Mouse (Mus musculus): ENCODE results near the gene Dthd1. TPM values are rescaled to one million over a fixed set of nuclear protein-coding genes. Genes with fewer than 3 reads are reported as not detected.

Dthd1 gene
- polyA plus RNA-seq, 1 experiment from 2014 or later = not detected

DNA sequence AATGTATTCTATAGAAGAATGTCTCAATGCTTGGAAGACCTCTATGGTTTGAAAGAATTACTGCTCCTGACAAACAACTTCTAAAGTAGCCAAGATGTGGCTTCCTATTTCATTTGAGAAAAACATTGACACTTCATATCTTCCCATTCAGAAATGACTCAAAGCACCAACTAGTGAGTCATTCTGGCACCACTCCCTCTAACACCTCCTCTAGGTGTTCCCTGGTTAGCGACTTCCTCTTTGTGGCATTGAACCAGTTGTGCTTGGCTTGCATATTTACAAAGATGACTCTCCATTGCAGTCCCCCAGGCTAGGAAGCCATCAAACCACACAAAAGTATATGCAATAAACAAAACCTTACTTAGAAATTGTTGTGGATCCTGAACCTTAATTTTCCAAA is 2.1 kb downstream of the Dthd1 start:
- Histone ChIP-seq H3K4me3 (no peak overlapping the region), H3K9me3 (no peaks in the 10 kb centered on the region), H3K36me3 (no peaks in the 10 kb centered on the region), H3K9ac (no peak overlapping the region), H3K27ac (replicated peaks) (no peak overlapping the region), H3K4me1 (replicated peaks) (no peaks in the 10 kb centered on the region), H3K27me3 (no peaks in the 10 kb centered on the region), H3K4me2 (no peak overlapping the region)
- ATAC-seq (ENCODE audit: low read depth) = no peak
- 81% methylated on average over 1 of the region's 1 CpGs for WGBS

- Histone ChIP-seq H3K27ac (replicated peaks) (no peak overlapping the region), H3K4me2 (no peak overlapping the region), H3K4me3 (no peak overlapping the region), H3K27me3 (no peaks in the 10 kb centered on the region), H3K9me3 (no peaks in the 10 kb centered on the region), H3K36me3 (no peaks in the 10 kb centered on the region), H3K9ac (no peak overlapping the region), H3K4me1 (replicated peaks) (no peaks in the 10 kb centered on the region)
- ATAC-seq (ENCODE audit: low read depth) = no peak
- 80% methylated on average over 2 of the region's 2 CpGs for WGBS
Measured at GRCm38 (mm10) chr5:62819567-62819966, 5.9 kb downstream of the Dthd1 start.

GRCm38 (mm10) chr5:62820363-62821271 is 7.0 kb downstream of the Dthd1 start:
- Histone ChIP-seq H3K36me3 (no peaks in the 10 kb centered on the region), H3K9me3 (no peaks in the 10 kb centered on the region), H3K27me3 (no peaks in the 10 kb centered on the region), H3K4me1 (replicated peaks) (no peaks in the 10 kb centered on the region), H3K27ac (replicated peaks) (no peak overlapping the region), H3K9ac (no peak overlapping the region), H3K4me3 (no peak overlapping the region), H3K4me2 (no peak overlapping the region)
- WGBS = 65% methylated on average over 8 of the region's 8 CpGs
- ATAC-seq (ENCODE audit: low read depth) = no peak

DNA sequence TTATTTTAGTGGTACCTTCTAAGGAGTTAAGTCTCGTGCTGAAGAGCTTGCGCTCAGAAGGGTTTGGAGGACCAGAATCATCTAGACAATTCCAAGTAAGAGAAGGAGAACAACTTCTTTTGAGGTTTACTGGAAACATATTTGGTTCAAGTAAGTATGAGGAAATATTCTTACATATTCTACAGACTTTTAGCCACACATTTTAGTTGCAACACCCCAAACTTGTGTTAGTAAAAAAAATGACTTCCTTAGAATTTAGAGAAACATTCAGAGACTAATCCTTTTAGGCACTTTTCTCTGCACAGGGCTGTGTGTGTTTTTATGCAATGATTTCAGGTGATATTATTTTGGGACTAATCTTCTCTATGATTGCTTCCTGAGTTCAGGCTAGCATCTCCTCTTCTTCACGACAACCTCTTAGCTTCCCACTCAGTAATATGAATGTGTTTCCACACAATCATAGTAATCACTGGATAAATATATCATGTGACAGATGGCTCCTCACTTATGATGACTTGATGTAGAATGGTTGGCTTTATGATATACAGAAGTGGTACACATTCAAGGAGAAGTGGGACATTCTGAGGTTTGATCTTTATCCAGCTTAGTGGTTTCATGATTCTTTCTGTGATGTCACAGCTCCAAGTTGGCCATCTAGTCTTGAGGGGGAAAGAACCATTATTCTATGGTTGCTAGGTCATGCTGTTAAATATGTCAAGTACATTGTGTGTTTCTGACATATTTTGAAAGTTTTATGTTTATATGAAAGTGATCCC is 29.5 kb downstream of the Dthd1 start:
- no peak overlapping the region for H3K9ac ChIP-seq
- 91% methylated on average over 3 of the region's 3 CpGs for WGBS
- H3K27me3 ChIP-seq = no peaks in the 10 kb centered on the region
- no peaks in the 10 kb centered on the region for H3K36me3 ChIP-seq
- no peak overlapping the region for H3K4me2 ChIP-seq
- H3K9me3 ChIP-seq = no peaks in the 10 kb centered on the region
- no peak for ATAC-seq (ENCODE audit: low read depth)
- H3K27ac ChIP-seq (replicated peaks) = no peak overlapping the region
- no peak overlapping the region for H3K4me3 ChIP-seq
- H3K4me1 ChIP-seq (replicated peaks) = no peaks in the 10 kb centered on the region

GRCm38 (mm10) chr5:62846571-62847131 is 33.0 kb downstream of the Dthd1 start:
- Histone ChIP-seq H3K27ac (replicated peaks) (no peak overlapping the region), H3K9me3 (no peaks in the 10 kb centered on the region), H3K9ac (no peak overlapping the region), H3K4me3 (no peak overlapping the region), H3K36me3 (no peaks in the 10 kb centered on the region), H3K4me1 (replicated peaks) (no peaks in the 10 kb centered on the region), H3K27me3 (no peaks in the 10 kb centered on the region), H3K4me2 (no peak overlapping the region)
- 90% methylated on average over 6 of the region's 6 CpGs for WGBS
- ATAC-seq (ENCODE audit: low read depth) = no peak

DNA sequence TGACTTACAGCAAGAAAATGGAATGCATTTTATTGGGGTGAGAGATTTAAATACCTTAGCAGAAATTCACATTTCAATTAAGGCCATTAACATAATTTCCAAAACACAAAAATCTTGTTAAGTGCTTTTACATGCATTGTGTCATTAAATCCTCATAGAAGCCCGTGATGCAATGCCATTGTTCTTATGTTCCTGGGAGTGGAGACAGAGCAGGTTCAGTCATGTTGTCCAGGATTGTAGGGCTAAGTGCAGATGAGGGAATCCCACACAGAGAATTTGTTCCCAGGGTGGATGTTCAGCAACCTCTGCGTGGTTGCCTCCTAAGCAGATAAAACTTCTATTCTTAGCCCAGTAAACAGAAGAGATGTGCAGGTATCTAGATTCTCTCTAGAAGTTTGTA is 37.7 kb downstream of the Dthd1 start:
- no peaks in the 10 kb centered on the region for H3K9me3 ChIP-seq
- ATAC-seq (ENCODE audit: low read depth) = no peak
- H3K36me3 ChIP-seq = no peaks in the 10 kb centered on the region
- no peak overlapping the region for H3K4me3 ChIP-seq
- no peaks in the 10 kb centered on the region for H3K4me1 ChIP-seq (replicated peaks)
- no peaks in the 10 kb centered on the region for H3K27me3 ChIP-seq
- no peak overlapping the region for H3K9ac ChIP-seq
- H3K4me2 ChIP-seq = no peak overlapping the region
- no peak overlapping the region for H3K27ac ChIP-seq (replicated peaks)
- WGBS = 80% methylated on average over 2 of the region's 2 CpGs

DNA sequence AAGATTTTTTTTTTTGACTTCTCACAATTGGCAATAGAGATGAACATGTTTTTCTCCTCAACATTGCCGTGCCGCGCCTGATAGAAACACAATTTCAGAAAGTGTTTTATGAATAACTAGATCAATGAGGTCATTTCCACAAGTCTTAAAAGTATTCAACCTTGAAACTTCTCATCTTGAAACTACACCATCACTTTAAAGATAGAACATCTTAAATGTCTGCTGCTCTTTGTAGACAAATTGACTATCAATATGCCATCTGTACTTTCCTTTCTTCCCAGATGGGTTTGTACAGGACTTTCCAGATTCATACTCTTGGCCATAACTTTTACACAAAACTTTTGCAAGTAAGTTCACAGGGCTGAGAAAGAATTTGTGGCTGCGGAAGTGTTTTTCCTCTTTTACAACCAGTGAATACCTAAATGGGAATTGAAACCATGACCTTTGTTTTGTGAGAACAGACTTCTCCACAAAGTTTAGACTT is 40.8 kb downstream of the Dthd1 start:
- Histone ChIP-seq H3K4me1 (replicated peaks) (no peaks in the 10 kb centered on the region), H3K27me3 (no peaks in the 10 kb centered on the region), H3K36me3 (no peaks in the 10 kb centered on the region), H3K9ac (no peak overlapping the region), H3K9me3 (no peaks in the 10 kb centered on the region), H3K4me2 (no peak overlapping the region), H3K27ac (replicated peaks) (no peak overlapping the region), H3K4me3 (no peak overlapping the region)
- 97% methylated on average over 4 of the region's 4 CpGs for WGBS
- ATAC-seq (ENCODE audit: low read depth) = no peak

- no peak overlapping the region for H3K4me2 ChIP-seq
- no peaks in the 10 kb centered on the region for H3K27me3 ChIP-seq
- no peak overlapping the region for H3K27ac ChIP-seq (replicated peaks)
- no peaks in the 10 kb centered on the region for H3K36me3 ChIP-seq
- H3K9ac ChIP-seq = no peak overlapping the region
- no peaks in the 10 kb centered on the region for H3K4me1 ChIP-seq (replicated peaks)
- WGBS = 77% methylated on average over 1 of the region's 1 CpGs
- no peaks in the 10 kb centered on the region for H3K9me3 ChIP-seq
- ATAC-seq (ENCODE audit: low read depth) = no peak
- H3K4me3 ChIP-seq = no peak overlapping the region
Measured at GRCm38 (mm10) chr5:62857502-62857901, 43.9 kb downstream of the Dthd1 start.

DNA sequence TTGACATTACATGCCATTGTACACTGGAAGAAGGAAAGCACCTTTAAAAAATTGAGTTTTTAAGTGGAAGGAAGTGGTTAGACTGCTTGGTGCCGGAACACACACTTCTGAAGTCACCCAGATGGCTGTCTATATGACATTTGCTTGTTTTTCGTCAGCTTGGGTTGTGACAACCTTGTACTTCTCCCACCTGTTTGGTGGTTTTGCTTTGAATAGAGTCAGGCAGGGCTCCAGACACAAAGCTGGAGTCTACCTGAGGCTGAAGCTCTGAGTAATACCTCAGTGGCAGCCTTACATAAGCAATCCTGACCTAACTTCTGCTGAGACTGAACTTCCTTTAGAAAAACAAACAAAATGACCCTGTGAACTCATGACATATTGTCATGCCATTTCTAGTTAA is 44.7 kb downstream of the Dthd1 start:
- Histone ChIP-seq H3K4me2 (no peak overlapping the region), H3K27ac (replicated peaks) (no peak overlapping the region), H3K4me3 (no peak overlapping the region), H3K27me3 (no peaks in the 10 kb centered on the region), H3K9me3 (no peaks in the 10 kb centered on the region), H3K4me1 (replicated peaks) (no peaks in the 10 kb centered on the region), H3K9ac (no peak overlapping the region), H3K36me3 (no peaks in the 10 kb centered on the region)
- no peak for ATAC-seq (ENCODE audit: low read depth)
- WGBS = 90% methylated on average over 2 of the region's 2 CpGs

- no peaks in the 10 kb centered on the region for H3K27me3 ChIP-seq
- H3K9me3 ChIP-seq = no peaks in the 10 kb centered on the region
- ATAC-seq (ENCODE audit: low read depth) = no peak
- no peak overlapping the region for H3K9ac ChIP-seq
- H3K4me3 ChIP-seq = no peak overlapping the region
- WGBS = 83% methylated on average over 3 of the region's 3 CpGs
- no peak overlapping the region for H3K4me2 ChIP-seq
- no peak overlapping the region for H3K27ac ChIP-seq (replicated peaks)
- H3K4me1 ChIP-seq (replicated peaks) = no peaks in the 10 kb centered on the region
- no peaks in the 10 kb centered on the region for H3K36me3 ChIP-seq
Measured at GRCm38 (mm10) chr5:62864348-62864747, 50.7 kb downstream of the Dthd1 start.

- ATAC-seq (ENCODE audit: low read depth) = no peak
- Histone ChIP-seq H3K27ac (replicated peaks) (no peak overlapping the region), H3K4me3 (no peak overlapping the region), H3K36me3 (no peaks in the 10 kb centered on the region), H3K9ac (no peak overlapping the region), H3K4me1 (replicated peaks) (no peaks in the 10 kb centered on the region), H3K4me2 (no peak overlapping the region), H3K9me3 (no peaks in the 10 kb centered on the region), H3K27me3 (no peaks in the 10 kb centered on the region)
Measured at GRCm38 (mm10) chr5:62867003-62867402, 53.4 kb downstream of the Dthd1 start.

GRCm38 (mm10) chr5:62879530-62879929 is 65.9 kb downstream of the Dthd1 start:
- Histone ChIP-seq H3K4me3 (no peak overlapping the region), H3K4me1 (replicated peaks) (no peaks in the 10 kb centered on the region), H3K9me3 (no peaks in the 10 kb centered on the region), H3K4me2 (no peak overlapping the region), H3K27me3 (no peaks in the 10 kb centered on the region), H3K9ac (no peak overlapping the region), H3K27ac (replicated peaks) (no peak overlapping the region), H3K36me3 (no peaks in the 10 kb centered on the region)
- no peak for ATAC-seq (ENCODE audit: low read depth)
- 76% methylated on average over 1 of the region's 1 CpGs for WGBS

Measured in neural tube, embryonic 13.5 days (tissue).